Mouse (Mus musculus): ENCODE measurements at regions not wholly inside any gene's neighbourhood (a gene's known extent, or its start where the extent isn't known, plus 50 kb on each side); places are given as distances from the start of the nearest gene placed in this dataset.

GRCm38 (mm10) chr16:76532928-76533217 lies 159.2 kb upstream of the Nrip1 start:
- TF ChIP-seq POLR2A (IDR thresholded peaks at IDR 0.05; ENCODE audit: borderline replicate concordance, insufficient read depth, low read length) (no peak), CTCF (IDR thresholded peaks at IDR 0.05; ENCODE audit: borderline replicate concordance, insufficient read depth, low read depth, low read length) (no peak)

Measured in cerebellum, adult 2 months (tissue).